Mouse (Mus musculus) heart, embryonic 11.5 days (tissue): ENCODE measurements around the gene Lrrc43. TPM values are rescaled to one million over a fixed set of nuclear protein-coding genes. Genes with fewer than 3 reads are reported as not detected.

Source experiments
- ATAC-seq: fragments of 200-750 bp; cut with Nextera tagmentation; replicated peaks from 2 replicates; pipeline ENCODE4 v1.8.0; 2017; ENCODE audit warnings: moderate library complexity; ENCODE audit not compliant: insufficient number of reproducible peaks, low FRiP score, low TSS enrichment
- H3K27ac ChIP-seq: fragments of 300-500 bp; sonication (generic); 2 replicates; pipeline ENCODE4 v1.5.1; 2014; ENCODE audit warnings: mild to moderate bottlenecking, low read depth, low read length
- H3K27me3 ChIP-seq: fragments of 300-500 bp; sonication (generic); 2 replicates; pipeline ENCODE4 v1.6.1; 2014; ENCODE audit warnings: mild to moderate bottlenecking, low read length, mixed read lengths; ENCODE audit not compliant: control insufficient read depth, insufficient read depth
- H3K36me3 ChIP-seq: fragments of 300-500 bp; sonication (generic); 2 replicates; pipeline ENCODE4 v1.6.1; 2014; ENCODE audit warnings: mild to moderate bottlenecking, low read length, moderate library complexity, mixed read lengths; ENCODE audit not compliant: control insufficient read depth, insufficient read depth
- H3K4me1 ChIP-seq: fragments of 300-500 bp; sonication (generic); 2 replicates; pipeline ENCODE4 v1.6.1; 2014; ENCODE audit warnings: low read length; ENCODE audit not compliant: control insufficient read depth, insufficient read depth
- H3K4me2 ChIP-seq: fragments of 300-500 bp; sonication (generic); 2 replicates; pipeline ENCODE4 v1.6.1; 2014; ENCODE audit warnings: mild to moderate bottlenecking, moderate library complexity
- H3K4me3 ChIP-seq: fragments of 300-500 bp; sonication (generic); 2 replicates; pipeline ENCODE4 v1.5.1; 2014; ENCODE audit warnings: low read depth, low read length
- H3K9ac ChIP-seq: fragments of 300-500 bp; sonication (generic); 2 replicates; pipeline ENCODE4 v1.6.1; 2014; ENCODE audit warnings: mild to moderate bottlenecking, low read depth, low read length, moderate library complexity
- H3K9me3 ChIP-seq: fragments of 300-500 bp; sonication (generic); replicated peaks from 2 replicates; pipeline ENCODE4 v1.6.1; 2016; ENCODE audit warnings: low read length; ENCODE audit not compliant: control insufficient read depth
- WGBS: fragments of 180-500 bp; shearing (Covaris S2); extraction: QIAGEN DNeasy Blood & Tissue Kit; methylation state at CpG from one replicate; pipeline ENCODE4 v1.1.7; 2014; ENCODE audit not compliant: insufficient replicate concordance; 5-methylcytosine and 5-hydroxymethylcytosine counted together
- polyA plus RNA-seq: library from polyadenylated mRNA; unstranded; fragments of >200 nt; fragmentation: Nextera tagmentation; extraction: Ambion mirVana; gene quantifications from 2 replicates; pipeline ENCODE4 v1.2.1, GENCODE M21; 2014

Lrrc43 gene
- polyA plus RNA-seq, 1 experiment from 2014 or later, result not detected

- Histone ChIP-seq H3K27ac (no peak overlapping the region), H3K9me3 (no peaks in the 10 kb centered on the region), H3K27me3 (no peaks in the 10 kb centered on the region), H3K4me3 (no peak overlapping the region), H3K4me1 (no peaks in the 10 kb centered on the region), H3K4me2 (no peak overlapping the region), H3K36me3 (no peaks in the 10 kb centered on the region; the same call in 1 of the 2 replicates), H3K9ac (no peak overlapping the region)
- ATAC-seq, result no peak
- 31% methylated on average over 5 of the region's 5 CpGs for WGBS
Observed at GRCm38 (mm10) chr5:123461420-123461819, 27.7 kb upstream of the Lrrc43 start.

DNA sequence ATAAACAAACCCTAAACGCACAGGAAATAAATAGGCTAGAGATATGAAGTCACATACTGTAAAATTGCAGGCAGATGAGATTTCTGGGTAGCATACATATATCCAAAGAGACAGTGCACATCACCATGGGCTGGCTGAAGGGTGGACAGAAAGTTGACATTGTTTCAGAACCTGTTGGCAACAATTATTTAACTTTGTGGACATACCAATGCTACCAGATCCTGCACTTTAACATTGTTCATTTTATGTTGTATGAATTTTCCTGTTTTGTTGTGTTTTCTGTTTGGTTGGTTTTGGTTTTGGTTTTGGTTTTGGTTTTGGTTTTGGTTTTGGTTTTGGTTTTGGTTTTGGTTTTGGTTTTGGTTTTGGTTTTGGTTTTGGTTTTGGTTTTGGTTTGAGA, 24.5 kb upstream of the Lrrc43 start:
- no peak for ATAC-seq
- H3K9me3 ChIP-seq, result no peaks in the 10 kb centered on the region
- no peaks in the 10 kb centered on the region for H3K4me1 ChIP-seq
- H3K4me3 ChIP-seq, result no peak overlapping the region
- H3K9ac ChIP-seq, result no peak overlapping the region
- 76% methylated on average over 1 of the region's 1 CpGs for WGBS
- H3K27me3 ChIP-seq, result no peaks in the 10 kb centered on the region
- no peaks in the 10 kb centered on the region for H3K36me3 ChIP-seq
- no peak overlapping the region for H3K4me2 ChIP-seq
- H3K27ac ChIP-seq, result no peak overlapping the region

- H3K4me1 ChIP-seq, result peaks cover 5% of the 10 kb centered on the region; the same call in 1 of the 2 replicates
- H3K27me3 ChIP-seq, result no peaks in the 10 kb centered on the region
- peak overlapping the region; percentile 13; the same call in 1 of the 2 replicates for H3K4me3 ChIP-seq
- ATAC-seq, result no peak
- no peaks in the 10 kb centered on the region for H3K36me3 ChIP-seq
- H3K4me2 ChIP-seq, result peak overlapping the region; percentile 58
- H3K9me3 ChIP-seq, result no peaks in the 10 kb centered on the region
- peak overlapping the region; percentile 43; the same call in 1 of the 2 replicates for H3K27ac ChIP-seq
- 11% methylated on average over 10 of the region's 10 CpGs for WGBS
- no peak overlapping the region for H3K9ac ChIP-seq
Observed at GRCm38 (mm10) chr5:123470784-123471400, 18.2 kb upstream of the Lrrc43 start.

- Histone ChIP-seq H3K36me3 (no peaks in the 10 kb centered on the region), H3K27me3 (no peaks in the 10 kb centered on the region), H3K4me1 (peaks cover 5% of the 10 kb centered on the region; the same call in 1 of the 2 replicates), H3K4me3 (no peak overlapping the region), H3K9ac (no peak overlapping the region), H3K27ac (no peak overlapping the region), H3K9me3 (no peaks in the 10 kb centered on the region), H3K4me2 (no peak overlapping the region)
- ATAC-seq, result no peak
- 82% methylated on average over 5 of the region's 5 CpGs for WGBS
Observed at GRCm38 (mm10) chr5:123473817-123474216, 15.3 kb upstream of the Lrrc43 start.

- no peaks in the 10 kb centered on the region for H3K36me3 ChIP-seq
- no peak for ATAC-seq
- H3K9me3 ChIP-seq, result no peaks in the 10 kb centered on the region
- peaks cover 4% of the 10 kb centered on the region for H3K4me1 ChIP-seq
- no peak overlapping the region for H3K4me3 ChIP-seq
- WGBS, result 73% methylated on average over 11 of the region's 11 CpGs
- H3K4me2 ChIP-seq, result no peak overlapping the region
- no peaks in the 10 kb centered on the region for H3K27me3 ChIP-seq
- H3K27ac ChIP-seq, result no peak overlapping the region
- H3K9ac ChIP-seq, result no peak overlapping the region
Observed at GRCm38 (mm10) chr5:123487659-123488395, 1.3 kb upstream of the Lrrc43 start.

GRCm38 (mm10) chr5:123489935-123490334, 830 bp downstream of the Lrrc43 start:
- no peak overlapping the region for H3K4me3 ChIP-seq
- no peaks in the 10 kb centered on the region for H3K9me3 ChIP-seq
- H3K4me2 ChIP-seq, result no peak overlapping the region
- no peak overlapping the region for H3K27ac ChIP-seq
- no peak for ATAC-seq
- 69% methylated on average over 9 of the region's 9 CpGs for WGBS
- H3K36me3 ChIP-seq, result no peaks in the 10 kb centered on the region
- H3K4me1 ChIP-seq, result peaks cover 4% of the 10 kb centered on the region
- no peaks in the 10 kb centered on the region for H3K27me3 ChIP-seq
- no peak overlapping the region for H3K9ac ChIP-seq

GRCm38 (mm10) chr5:123499717-123500116, 10.6 kb downstream of the Lrrc43 start:
- H3K4me2 ChIP-seq, result no peak overlapping the region
- H3K27ac ChIP-seq, result no peak overlapping the region
- peaks cover 11% of the 10 kb centered on the region; the same call in 1 of the 2 replicates for H3K4me1 ChIP-seq
- H3K27me3 ChIP-seq, result peaks cover 4% of the 10 kb centered on the region; the same call in 1 of the 2 replicates
- no peaks in the 10 kb centered on the region for H3K9me3 ChIP-seq
- no peak for ATAC-seq
- no peaks in the 10 kb centered on the region for H3K36me3 ChIP-seq
- 36% methylated on average over 4 of the region's 4 CpGs for WGBS
- no peak overlapping the region for H3K4me3 ChIP-seq
- H3K9ac ChIP-seq, result no peak overlapping the region

DNA sequence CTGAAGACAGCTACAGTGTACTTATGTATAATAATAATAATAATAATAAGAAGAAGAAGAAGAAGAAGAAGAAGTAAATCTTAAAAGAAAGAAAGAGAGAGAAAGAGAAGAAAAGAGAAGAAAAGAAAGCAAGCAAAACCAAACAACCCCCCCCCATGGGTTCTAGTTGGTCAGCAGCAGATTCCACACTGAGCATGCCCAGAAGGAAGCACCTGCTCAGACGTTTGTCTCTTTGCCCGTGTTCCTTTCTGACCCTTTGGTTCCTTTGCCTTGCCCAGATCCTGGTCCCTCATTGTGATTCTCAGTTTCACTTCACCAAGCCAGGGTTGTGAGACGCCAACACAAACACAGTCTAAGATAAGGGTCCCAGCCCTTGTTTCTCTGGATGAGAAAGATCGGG, 12.9 kb downstream of the Lrrc43 start:
- Histone ChIP-seq H3K4me2 (no peak overlapping the region), H3K27me3 (peaks cover 14% of the 10 kb centered on the region), H3K36me3 (no peaks in the 10 kb centered on the region), H3K9ac (no peak overlapping the region), H3K4me1 (peaks cover 11% of the 10 kb centered on the region; the same call in 1 of the 2 replicates), H3K4me3 (no peak overlapping the region), H3K27ac (no peak overlapping the region), H3K9me3 (no peaks in the 10 kb centered on the region)
- WGBS, result 73% methylated on average over 4 of the region's 4 CpGs
- ATAC-seq, result no peak
